Mouse (Mus musculus): ENCODE measurements around the gene Tubgcp2.

The Tubgcp2 gene

GRCm38 (mm10) chr7:140036281-140037170, at the start of gene Tubgcp2, which contains the start of gene Zfp511:
Gene Tubgcp2, minus strand, starts transcription at chr7:140036669.
Gene Zfp511, plus strand, starts transcription at chr7:140036391.
- in situ Hi-C loops (cut with MboI, MseI): no loop called here

- in situ Hi-C loops (cut with MboI, MseI): loop anchor here in 1 of 2 experiments (5.0 kb wide), 2 partner anchors 60 to 725 kb away; no protein-coding TSS in a partner anchor
These were observed 45.8 kb upstream of the Tubgcp2 start, which contains the start of gene Caly for GRCm38 (mm10) chr7:140082242-140082678. Gene Caly, minus strand, starts transcription at chr7:140082548.

- in situ Hi-C loops (cut with MboI, MseI): loop anchor here in 1 of 2 experiments (5.0 kb wide), 2 partner anchors 61 to 726 kb away; no protein-coding TSS in a partner anchor
These were observed 45.2 kb upstream of the Tubgcp2 start for GRCm38 (mm10) chr7:140081408-140082241.

GRCm38 (mm10) chr7:140080503-140081156, 44.2 kb upstream of the Tubgcp2 start:
- in situ Hi-C loops (cut with MboI, MseI): loop anchor here in 1 of 2 experiments (5.0 kb wide), 2 partner anchors 62 to 727 kb away; no protein-coding TSS in a partner anchor

GRCm38 (mm10) chr7:140078711-140079110, 42.2 kb upstream of the Tubgcp2 start:
- in situ Hi-C loops (cut with MboI, MseI): no loop called here

- in situ Hi-C loops (cut with MboI, MseI): no loop called here
These were observed 41.2 kb upstream of the Tubgcp2 start for GRCm38 (mm10) chr7:140077698-140078097.

- in situ Hi-C loops (cut with MboI, MseI): loop anchor here in 1 of 2 experiments (5.0 kb wide), 1 partner anchor 747 kb away; no protein-coding TSS in a partner anchor
These were observed 33.7 kb upstream of the Tubgcp2 start for GRCm38 (mm10) chr7:140070042-140070711.

- in situ Hi-C loops (cut with MboI, MseI): no loop called here
These were observed 30.9 kb upstream of the Tubgcp2 start for GRCm38 (mm10) chr7:140067397-140067796.

GRCm38 (mm10) chr7:140063092-140063491, 26.6 kb upstream of the Tubgcp2 start:
- in situ Hi-C loops (cut with MboI, MseI): loop anchor here (5.0 kb wide), 2 partner anchors 86 to 156 kb away; partner anchors contain the start of gene 6430531B16Rik (in 1 of the 2)

GRCm38 (mm10) chr7:140062307-140062706, 25.8 kb upstream of the Tubgcp2 start:
- in situ Hi-C loops (cut with MboI, MseI): loop anchor here (5.0 kb wide), 2 partner anchors 85 to 155 kb away; partner anchors contain the start of gene 6430531B16Rik (in 1 of the 2)

GRCm38 (mm10) chr7:140061832-140062130, 25.3 kb upstream of the Tubgcp2 start:
- in situ Hi-C loops (cut with MboI, MseI): loop anchor here (5.0 kb wide), 2 partner anchors 84 to 154 kb away; partner anchors contain the start of gene 6430531B16Rik (in 1 of the 2)

GRCm38 (mm10) chr7:140060936-140061831, 24.7 kb upstream of the Tubgcp2 start:
- in situ Hi-C loops (cut with MboI, MseI): loop anchor here (5.0 kb wide), 2 partner anchors 84 to 154 kb away; partner anchors contain the start of gene 6430531B16Rik (in 1 of the 2)

GRCm38 (mm10) chr7:140059601-140060000, 23.1 kb upstream of the Tubgcp2 start:
- in situ Hi-C loops (cut with MboI, MseI): no loop called here

- in situ Hi-C loops (cut with MboI, MseI): no loop called here
These were observed 22.1 kb upstream of the Tubgcp2 start for GRCm38 (mm10) chr7:140058528-140058927.

GRCm38 (mm10) chr7:140057413-140058407, 21.2 kb upstream of the Tubgcp2 start:
- in situ Hi-C loops (cut with MboI, MseI): no loop called here

GRCm38 (mm10) chr7:140054124-140054523, 17.7 kb upstream of the Tubgcp2 start:
- in situ Hi-C loops (cut with MboI, MseI): no loop called here

GRCm38 (mm10) chr7:140049115-140049689, 12.7 kb upstream of the Tubgcp2 start:
- in situ Hi-C loops (cut with MboI, MseI): loop anchor here in 1 of 2 experiments (5.0 kb wide), 1 partner anchor 57 kb away; the partner anchor contains the start of gene Adam8

All from T-helper 17 cell (primary cell).